Mouse (Mus musculus): ENCODE results near the gene Nox1. TPM values are rescaled to one million over a fixed set of nuclear protein-coding genes. Genes with fewer than 3 reads are reported as not detected.

Gene Nox1
- total and polyA plus RNA-seq, 2 experiments: not detected

DNA sequence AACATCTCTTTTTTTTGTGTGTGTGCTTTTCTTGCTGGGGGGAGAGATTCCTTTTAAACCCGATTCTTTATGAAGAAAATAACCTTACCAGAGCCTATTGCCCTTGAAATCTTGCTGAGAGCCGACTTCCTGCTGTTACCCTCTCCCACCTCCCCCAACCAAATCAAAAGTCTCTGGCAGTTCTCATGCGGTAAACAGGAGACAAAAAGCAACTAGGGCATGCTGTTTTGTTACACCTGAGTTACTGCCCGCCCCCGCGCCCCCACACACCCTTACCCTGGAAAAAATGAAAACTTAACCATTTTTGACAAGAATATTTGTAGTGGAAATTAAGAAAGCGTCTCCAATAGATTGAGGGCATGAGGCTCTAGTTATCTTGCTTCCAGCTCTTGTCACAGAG lies 63.6 kb downstream of the Nox1 start:
- DNase-seq (ENCODE audit: extremely low read depth, low read depth, low spot score): no peak
- whole genome bisulfite sequencing: 50% methylated on average over 7 of the region's 7 CpGs
- Histone ChIP-seq H3K36me3 (ENCODE audit: control insufficient read depth, insufficient read depth, low read length) (no peaks in the 10 kb centered on the region), H3K27ac (replicated peaks; ENCODE audit: insufficient read depth, low read depth, low read length) (no peak overlapping the region), H3K4me1 (ENCODE audit: control insufficient read depth, insufficient read depth, low read length) (no peaks in the 10 kb centered on the region; the same call in 1 of the 2 replicates), H3K79me2 (ENCODE audit: control insufficient read depth, insufficient read depth, low read length) (no peaks in the 10 kb centered on the region), H3K4me3 (ENCODE audit: insufficient read depth, low read depth, low read length) (no peak overlapping the region), H3K27me3 (ENCODE audit: control insufficient read depth, insufficient read depth, low read length) (no peaks in the 10 kb centered on the region), H3K9ac (ENCODE audit: low read depth, low read length) (no peak overlapping the region)
- TF ChIP-seq CTCF (IDR thresholded peaks at IDR 0.05; ENCODE audit: low read depth, low read length) (no peak), POLR2A (IDR thresholded peaks at IDR 0.05; ENCODE audit: extremely low read depth, insufficient read depth, low read length) (no peak)

DNA sequence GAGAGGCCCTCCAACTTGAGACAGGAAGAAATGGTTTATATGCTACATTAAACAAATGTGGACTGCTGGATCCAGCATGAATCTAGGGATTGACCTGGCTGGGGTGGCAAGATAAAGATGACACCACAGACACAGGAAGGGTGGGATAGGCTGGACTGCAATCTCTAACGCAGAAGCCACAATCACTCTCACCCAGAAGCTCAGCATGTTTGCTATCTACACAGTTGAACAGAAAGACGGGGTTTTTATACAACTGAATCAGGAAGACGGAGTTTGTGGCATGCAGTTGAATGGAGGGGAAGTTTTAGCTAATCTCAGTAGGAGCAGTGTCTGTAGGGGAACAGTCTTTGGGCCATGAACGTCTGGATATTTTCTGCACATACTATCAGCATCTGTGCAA lies 79.8 kb downstream of the Nox1 start:
- DNase-seq (ENCODE audit: extremely low read depth, low read depth, low spot score): no peak
- no peaks in the 10 kb centered on the region for H3K27me3 ChIP-seq (ENCODE audit: control insufficient read depth, insufficient read depth, low read length)
- no peaks in the 10 kb centered on the region for H3K36me3 ChIP-seq (ENCODE audit: control insufficient read depth, insufficient read depth, low read length)
- 76% methylated on average over 4 of the region's 4 CpGs for WGBS
- H3K4me1 ChIP-seq (ENCODE audit: control insufficient read depth, insufficient read depth, low read length): no peaks in the 10 kb centered on the region
- no peaks in the 10 kb centered on the region for H3K79me2 ChIP-seq (ENCODE audit: control insufficient read depth, insufficient read depth, low read length)
- H3K27ac ChIP-seq (replicated peaks; ENCODE audit: insufficient read depth, low read depth, low read length): no peak overlapping the region
- no peak overlapping the region for H3K9ac ChIP-seq (ENCODE audit: low read depth, low read length)
- no peak overlapping the region for H3K4me3 ChIP-seq (ENCODE audit: insufficient read depth, low read depth, low read length)
- TF ChIP-seq CTCF (IDR thresholded peaks at IDR 0.05; ENCODE audit: low read depth, low read length) (no peak), POLR2A (IDR thresholded peaks at IDR 0.05; ENCODE audit: extremely low read depth, insufficient read depth, low read length) (no peak)

DNA sequence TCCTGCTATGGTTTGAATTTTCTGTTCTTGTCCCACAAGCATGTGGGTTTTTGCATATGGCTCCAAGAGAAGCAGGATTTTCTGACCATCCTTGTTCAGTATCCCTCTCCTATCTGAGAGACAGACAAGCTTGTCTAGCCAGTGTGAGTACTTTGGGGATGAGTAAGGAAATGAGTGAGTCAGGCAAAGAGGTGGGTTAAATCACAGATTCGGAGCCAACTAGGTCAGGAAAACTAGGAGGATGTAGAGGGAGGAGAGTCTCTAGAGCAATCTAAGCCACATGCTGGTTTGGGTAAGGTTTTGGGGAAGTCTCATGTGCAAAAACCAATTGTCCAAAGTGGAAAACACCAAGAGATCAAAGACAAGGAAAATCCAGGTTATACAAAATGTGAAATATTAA lies 80.2 kb downstream of the Nox1 start:
- no peak for DNase-seq (ENCODE audit: extremely low read depth, low read depth, low spot score)
- Histone ChIP-seq H3K27ac (replicated peaks; ENCODE audit: insufficient read depth, low read depth, low read length) (no peak overlapping the region), H3K79me2 (ENCODE audit: control insufficient read depth, insufficient read depth, low read length) (no peaks in the 10 kb centered on the region), H3K4me3 (ENCODE audit: insufficient read depth, low read depth, low read length) (no peak overlapping the region), H3K9ac (ENCODE audit: low read depth, low read length) (no peak overlapping the region), H3K36me3 (ENCODE audit: control insufficient read depth, insufficient read depth, low read length) (no peaks in the 10 kb centered on the region), H3K4me1 (ENCODE audit: control insufficient read depth, insufficient read depth, low read length) (no peaks in the 10 kb centered on the region), H3K27me3 (ENCODE audit: control insufficient read depth, insufficient read depth, low read length) (no peaks in the 10 kb centered on the region)
- WGBS: 73% methylated on average over 1 of the region's 1 CpGs
- TF ChIP-seq POLR2A (IDR thresholded peaks at IDR 0.05; ENCODE audit: extremely low read depth, insufficient read depth, low read length) (no peak), CTCF (IDR thresholded peaks at IDR 0.05; ENCODE audit: low read depth, low read length) (no peak)

DNA sequence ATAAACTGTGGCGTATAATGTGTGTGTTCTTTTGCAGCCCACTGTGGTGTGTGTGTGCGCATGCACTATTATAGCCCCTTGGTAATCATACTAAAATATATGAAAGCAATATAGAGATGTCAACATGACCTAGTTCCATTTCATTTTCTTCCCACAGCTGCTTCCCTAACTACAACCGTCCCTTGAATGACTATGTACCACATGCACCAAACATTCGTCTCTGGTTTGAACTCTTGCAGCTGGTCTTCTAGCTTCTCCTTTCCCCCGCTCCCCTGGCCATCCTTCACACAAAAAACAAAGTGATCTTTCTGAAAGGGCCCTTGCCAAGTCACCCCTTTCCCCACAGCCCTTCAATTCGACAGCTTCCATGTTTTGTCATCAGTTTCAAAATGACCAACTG lies 81.7 kb downstream of the Nox1 start:
- no peaks in the 10 kb centered on the region for H3K27me3 ChIP-seq (ENCODE audit: control insufficient read depth, insufficient read depth, low read length)
- no peak overlapping the region for H3K9ac ChIP-seq (ENCODE audit: low read depth, low read length)
- no peak overlapping the region for H3K27ac ChIP-seq (replicated peaks; ENCODE audit: insufficient read depth, low read depth, low read length)
- H3K4me3 ChIP-seq (ENCODE audit: insufficient read depth, low read depth, low read length): no peak overlapping the region
- TF ChIP-seq CTCF (IDR thresholded peaks at IDR 0.05; ENCODE audit: low read depth, low read length) (no peak), POLR2A (IDR thresholded peaks at IDR 0.05; ENCODE audit: extremely low read depth, insufficient read depth, low read length) (no peak)
- H3K4me1 ChIP-seq (ENCODE audit: control insufficient read depth, insufficient read depth, low read length): no peaks in the 10 kb centered on the region
- no peaks in the 10 kb centered on the region for H3K79me2 ChIP-seq (ENCODE audit: control insufficient read depth, insufficient read depth, low read length)
- 88% methylated on average over 6 of the region's 6 CpGs for WGBS
- no peak for DNase-seq (ENCODE audit: extremely low read depth, low read depth, low spot score)
- H3K36me3 ChIP-seq (ENCODE audit: control insufficient read depth, insufficient read depth, low read length): no peaks in the 10 kb centered on the region

DNA sequence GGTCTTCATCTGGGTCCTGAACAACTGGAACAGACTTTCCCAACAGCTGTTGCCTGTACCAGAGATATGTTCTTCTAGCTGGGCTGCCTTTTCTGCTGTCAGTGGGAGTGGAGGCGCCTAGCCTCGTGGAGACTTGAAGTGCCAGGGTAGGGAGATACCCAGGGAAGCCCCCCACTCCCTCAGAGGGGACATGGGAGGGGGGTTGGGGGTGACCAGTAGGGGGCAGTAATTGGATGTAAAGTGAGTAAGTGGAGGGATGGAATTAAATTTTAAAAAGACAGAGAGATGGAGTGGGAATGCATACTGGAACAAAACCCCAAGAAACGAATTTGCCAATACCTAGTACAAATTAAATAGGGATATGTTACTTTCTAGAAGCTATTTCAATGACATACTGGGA lies 87.9 kb downstream of the Nox1 start:
- DNase-seq (ENCODE audit: extremely low read depth, low read depth, low spot score): no peak
- no peaks in the 10 kb centered on the region for H3K36me3 ChIP-seq (ENCODE audit: control insufficient read depth, insufficient read depth, low read length)
- no peaks in the 10 kb centered on the region for H3K79me2 ChIP-seq (ENCODE audit: control insufficient read depth, insufficient read depth, low read length)
- no peak overlapping the region for H3K9ac ChIP-seq (ENCODE audit: low read depth, low read length)
- H3K4me3 ChIP-seq (ENCODE audit: insufficient read depth, low read depth, low read length): no peak overlapping the region
- 47% methylated on average over 3 of the region's 3 CpGs for WGBS
- no peaks in the 10 kb centered on the region for H3K4me1 ChIP-seq (ENCODE audit: control insufficient read depth, insufficient read depth, low read length)
- H3K27ac ChIP-seq (replicated peaks; ENCODE audit: insufficient read depth, low read depth, low read length): no peak overlapping the region
- no peaks in the 10 kb centered on the region for H3K27me3 ChIP-seq (ENCODE audit: control insufficient read depth, insufficient read depth, low read length)
- no peak for TF ChIP-seq CTCF (IDR thresholded peaks at IDR 0.05; ENCODE audit: low read depth, low read length)
- no peak for TF ChIP-seq POLR2A (IDR thresholded peaks at IDR 0.05; ENCODE audit: extremely low read depth, insufficient read depth, low read length)

DNA sequence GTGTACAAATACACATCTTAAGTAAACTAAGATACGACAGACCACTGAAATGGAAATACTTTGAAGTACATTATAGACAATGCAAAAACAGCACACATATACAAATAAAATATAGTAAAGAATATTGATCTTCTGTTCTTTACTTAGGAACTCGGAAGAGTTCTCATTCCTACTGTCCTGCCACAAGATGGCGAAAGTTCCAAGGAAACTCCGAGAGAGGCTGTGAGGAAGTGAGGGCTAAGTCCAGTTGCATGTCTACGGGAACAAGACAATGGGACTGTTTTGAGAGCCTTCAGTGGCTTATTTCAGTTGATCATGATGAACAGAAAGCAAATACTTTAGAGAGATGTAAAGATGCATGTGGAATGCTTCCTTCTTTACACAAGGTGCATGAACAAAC lies 89.5 kb downstream of the Nox1 start:
- no peak for TF ChIP-seq CTCF (IDR thresholded peaks at IDR 0.05; ENCODE audit: low read depth, low read length)
- no peak for TF ChIP-seq POLR2A (IDR thresholded peaks at IDR 0.05; ENCODE audit: extremely low read depth, insufficient read depth, low read length)
- Histone ChIP-seq H3K36me3 (ENCODE audit: control insufficient read depth, insufficient read depth, low read length) (no peaks in the 10 kb centered on the region), H3K9ac (ENCODE audit: low read depth, low read length) (no peak overlapping the region), H3K4me3 (ENCODE audit: insufficient read depth, low read depth, low read length) (no peak overlapping the region), H3K27ac (replicated peaks; ENCODE audit: insufficient read depth, low read depth, low read length) (no peak overlapping the region), H3K79me2 (ENCODE audit: control insufficient read depth, insufficient read depth, low read length) (no peaks in the 10 kb centered on the region), H3K27me3 (ENCODE audit: control insufficient read depth, insufficient read depth, low read length) (no peaks in the 10 kb centered on the region), H3K4me1 (ENCODE audit: control insufficient read depth, insufficient read depth, low read length) (no peaks in the 10 kb centered on the region)
- WGBS: 11% methylated on average over 5 of the region's 5 CpGs
- peak; percentile 4 for DNase-seq (ENCODE audit: extremely low read depth, low read depth, low spot score)
